Mouse (Mus musculus) hindbrain, postnatal 0 days (tissue): Measurements from ENCODE around the gene Ackr4. TPM values are rescaled to one million over a fixed set of nuclear protein-coding genes. Genes with fewer than 3 reads are reported as not detected.

ENCODE experiments used
- ATAC-seq: fragments of 200-750 bp; cut with Nextera tagmentation; 2 replicates; pipeline ENCODE4 v1.8.0; 2017; ENCODE audit warnings: mild to moderate bottlenecking, moderate TSS enrichment, moderate library complexity
- DNase-seq: peaks from one replicate; pipeline ENCODE4 v3.0.0-alpha.2; 2015; ENCODE audit warnings: low spot score
- H3K27ac ChIP-seq: fragments of 300-500 bp; sonication (generic); 2 replicates; pipeline ENCODE4 v1.5.1; 2014; ENCODE audit warnings: mild to moderate bottlenecking
- H3K27me3 ChIP-seq: fragments of 300-500 bp; sonication (generic); 2 replicates; pipeline ENCODE4 v1.6.1; 2014; ENCODE audit warnings: low read length, mixed read lengths; ENCODE audit not compliant: insufficient read depth
- H3K36me3 ChIP-seq: fragments of 300-500 bp; sonication (generic); 2 replicates; pipeline ENCODE4 v1.6.1; 2014; ENCODE audit warnings: low read length, mixed read lengths; ENCODE audit not compliant: insufficient read depth
- H3K4me1 ChIP-seq: fragments of 300-500 bp; sonication (generic); 2 replicates; pipeline ENCODE4 v1.6.1; 2014; ENCODE audit warnings: antibody characterized with exemption, low read length, mixed read lengths; ENCODE audit not compliant: insufficient read depth
- H3K4me2 ChIP-seq: fragments of 300-500 bp; sonication (generic); 2 replicates; pipeline ENCODE4 v1.6.1; 2014; ENCODE audit warnings: low read depth, mild to moderate bottlenecking, low read length, moderate library complexity, mixed read lengths
- H3K4me3 ChIP-seq: fragments of 300-500 bp; sonication (generic); 2 replicates; pipeline ENCODE4 v1.5.1; 2014; ENCODE audit warnings: low read length
- H3K9ac ChIP-seq: fragments of 300-500 bp; sonication (generic); replicated peaks from 2 replicates; pipeline ENCODE4 v1.6.1; 2014; ENCODE audit warnings: mild to moderate bottlenecking, low read length, moderate library complexity, mixed read lengths
- H3K9me3 ChIP-seq: fragments of 300-500 bp; sonication (generic); 2 replicates; pipeline ENCODE4 v1.6.1; 2016; ENCODE audit warnings: low read length, mixed read lengths
- CTCF ChIP-seq: IDR thresholded peaks from 2 replicates; pipeline ENCODE4 v1.5.1; 2016; ENCODE audit warnings: antibody characterized with exemption, control low read depth, low read depth
- WGBS: fragments of 180-500 bp; shearing (Covaris S2); extraction: QIAGEN DNeasy Blood & Tissue Kit; methylation state at CpG from one replicate; pipeline ENCODE4 v1.1.7; 2014; 5-methylcytosine and 5-hydroxymethylcytosine counted together
- polyA plus RNA-seq: library from polyadenylated mRNA; unstranded; fragments of >200 nt; fragmentation: Nextera tagmentation; extraction: Ambion mirVana; gene quantifications from 2 replicates; pipeline ENCODE4 v1.2.1, GENCODE M21; 2015
- total RNA-seq: library from RNA; depleted of rRNA; stranded (reverse); fragments of >200 nt; gene quantifications from 2 replicates; pipeline ENCODE4 v1.2.3, GENCODE M21; 2014

Gene Ackr4
- total and polyA plus RNA-seq, 2 experiments from 2014 or later, result 0.93 to 1.3 TPM

GRCm38 (mm10) chr9:104079379-104079778 is 47.4 kb downstream of the Ackr4 start:
- Histone ChIP-seq H3K36me3 (peaks cover 3% of the 10 kb centered on the region), H3K27ac (no peak overlapping the region), H3K27me3 (no peaks in the 10 kb centered on the region), H3K4me1 (no peaks in the 10 kb centered on the region), H3K9me3 (no peaks in the 10 kb centered on the region), H3K9ac (no peak overlapping the region), H3K4me3 (no peak overlapping the region), H3K4me2 (no peak overlapping the region)
- WGBS, result 52% methylated on average over 5 of the region's 5 CpGs
- DNase-seq (peak; percentile 53), ATAC-seq (no peak)
- peak; percentile 61 for TF ChIP-seq CTCF

DNA sequence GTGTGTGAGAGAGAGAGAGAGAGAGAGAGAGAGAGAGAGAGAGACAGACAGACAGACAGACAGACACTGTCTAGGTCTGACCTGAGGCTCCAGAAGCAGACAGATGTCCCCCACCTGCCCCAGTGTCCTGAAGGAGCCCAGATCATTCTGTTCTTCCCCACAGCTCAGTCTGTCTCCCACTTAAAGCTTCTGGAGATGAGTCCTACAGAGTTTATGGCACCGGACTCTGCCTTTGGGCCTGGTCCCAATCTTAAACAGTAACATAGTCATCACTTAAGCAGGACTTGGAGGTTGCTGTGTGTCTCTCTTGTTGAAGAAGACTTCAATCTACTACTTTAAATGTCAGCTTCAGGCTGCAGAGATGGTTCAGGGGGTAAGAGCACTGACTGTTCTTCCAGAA is 48.0 kb downstream of the Ackr4 start:
- no peak for DNase-seq
- H3K9ac ChIP-seq, result no peak overlapping the region
- H3K4me1 ChIP-seq, result no peaks in the 10 kb centered on the region
- 95% methylated on average over 1 of the region's 1 CpGs for WGBS
- H3K36me3 ChIP-seq, result no peaks in the 10 kb centered on the region; the same call in 1 of the 2 replicates
- no peaks in the 10 kb centered on the region for H3K27me3 ChIP-seq
- H3K4me3 ChIP-seq, result no peak overlapping the region
- no peak for TF ChIP-seq CTCF
- no peak for ATAC-seq
- H3K9me3 ChIP-seq, result no peaks in the 10 kb centered on the region
- H3K27ac ChIP-seq, result no peak overlapping the region
- no peak overlapping the region for H3K4me2 ChIP-seq

DNA sequence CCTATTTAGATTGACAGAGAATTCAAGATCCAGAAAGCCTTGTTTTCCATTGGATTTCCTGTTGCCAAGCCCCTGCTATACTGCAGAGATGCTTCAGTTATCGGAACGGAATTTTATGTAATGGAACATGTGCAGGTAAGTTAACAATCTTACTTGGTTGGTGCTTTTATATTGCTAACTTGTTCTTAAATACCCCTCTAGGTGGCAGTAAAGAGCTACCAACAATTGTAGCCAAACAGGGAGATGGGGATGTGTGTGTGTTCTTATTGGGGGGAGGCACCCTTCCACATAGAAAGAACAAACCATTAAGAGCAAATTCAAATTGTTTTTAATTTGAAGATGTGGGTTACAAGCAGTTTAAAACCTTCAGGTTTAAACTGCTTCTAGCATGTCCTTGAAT is 50.9 kb downstream of the Ackr4 start:
- Histone ChIP-seq H3K36me3 (no peaks in the 10 kb centered on the region; the same call in 1 of the 2 replicates), H3K9me3 (no peaks in the 10 kb centered on the region), H3K27me3 (no peaks in the 10 kb centered on the region), H3K27ac (no peak overlapping the region), H3K4me3 (no peak overlapping the region), H3K4me1 (no peaks in the 10 kb centered on the region), H3K4me2 (no peak overlapping the region), H3K9ac (no peak overlapping the region)
- WGBS, result 69% methylated on average over 2 of the region's 2 CpGs
- peak; percentile 65 for TF ChIP-seq CTCF
- DNase-seq (peak; percentile 56), ATAC-seq (no peak)

DNA sequence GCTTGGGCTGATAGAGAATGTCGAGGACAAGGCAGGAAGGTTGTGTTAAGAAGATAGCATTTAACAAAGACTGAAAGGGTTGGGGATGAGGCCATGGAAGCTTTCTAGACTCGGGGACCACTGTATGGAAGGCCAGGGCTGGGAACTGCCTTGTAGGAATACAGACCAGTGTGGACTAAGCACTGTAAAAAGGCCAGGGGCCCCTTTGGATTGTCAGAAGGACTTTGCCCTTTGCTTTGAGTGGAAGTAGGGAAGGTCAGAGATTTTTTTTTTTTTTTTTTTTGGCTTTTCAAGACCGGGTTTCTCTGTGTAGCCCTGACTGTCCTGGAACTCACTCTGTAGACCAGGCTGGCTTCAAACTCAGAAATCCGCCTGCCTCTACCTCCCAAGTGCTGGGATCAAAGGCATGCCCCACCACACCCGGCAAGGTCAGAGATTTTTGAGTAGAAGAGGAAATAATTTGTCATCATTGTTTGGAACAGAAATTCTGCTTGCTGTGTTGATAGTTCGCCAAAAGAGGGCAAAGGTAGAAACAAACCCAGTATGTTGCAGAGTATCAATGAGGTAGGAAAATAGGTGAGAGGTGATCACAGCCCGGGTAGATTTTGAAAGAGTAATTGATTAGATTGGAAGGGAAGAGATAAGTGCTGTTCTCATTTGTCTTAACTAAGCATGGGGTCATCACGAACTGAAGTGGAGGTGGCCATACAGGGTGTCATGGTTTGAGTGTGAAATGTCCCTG is 55.7 kb downstream of the Ackr4 start:
- Histone ChIP-seq H3K9ac (no peak overlapping the region), H3K4me1 (no peaks in the 10 kb centered on the region), H3K4me3 (no peak overlapping the region), H3K36me3 (no peaks in the 10 kb centered on the region), H3K27ac (no peak overlapping the region), H3K9me3 (no peaks in the 10 kb centered on the region), H3K4me2 (no peak overlapping the region), H3K27me3 (no peaks in the 10 kb centered on the region)
- DNase-seq (no peak), ATAC-seq (no peak)
- TF ChIP-seq CTCF, result no peak
- 79% methylated on average over 8 of the region's 8 CpGs for WGBS

- 79% methylated on average over 4 of the region's 4 CpGs for WGBS
- Histone ChIP-seq H3K27ac (no peak overlapping the region), H3K9me3 (no peaks in the 10 kb centered on the region), H3K4me2 (no peak overlapping the region), H3K36me3 (no peaks in the 10 kb centered on the region), H3K4me3 (no peak overlapping the region), H3K9ac (no peak overlapping the region), H3K27me3 (no peaks in the 10 kb centered on the region), H3K4me1 (no peaks in the 10 kb centered on the region)
- DNase-seq (no peak), ATAC-seq (no peak)
- no peak for TF ChIP-seq CTCF
These were observed 56.5 kb downstream of the Ackr4 start for GRCm38 (mm10) chr9:104070241-104070640.

GRCm38 (mm10) chr9:104064571-104064970 is 62.2 kb downstream of the Ackr4 start:
- ATAC-seq (no peak), DNase-seq (no peak)
- TF ChIP-seq CTCF, result no peak
- H3K9me3 ChIP-seq, result no peaks in the 10 kb centered on the region
- peak overlapping the region; percentile 81 for H3K4me3 ChIP-seq
- peaks cover 10% of the 10 kb centered on the region for H3K4me1 ChIP-seq
- no peaks in the 10 kb centered on the region for H3K27me3 ChIP-seq
- WGBS, result 33% methylated on average over 1 of the region's 1 CpGs
- no peak overlapping the region for H3K9ac ChIP-seq
- H3K36me3 ChIP-seq, result peaks cover 5% of the 10 kb centered on the region; the same call in 1 of the 2 replicates
- no peak overlapping the region; the same call in 1 of the 2 replicates for H3K4me2 ChIP-seq
- H3K27ac ChIP-seq, result no peak overlapping the region
